Mouse (Mus musculus): Measurements from ENCODE around the gene Cbfa2t2.

The Cbfa2t2 gene

GRCm38 (mm10) chr2:154475062-154475349 lies 38.7 kb downstream of the Cbfa2t2 start:
- no peak for DNase-seq

GRCm38 (mm10) chr2:154475861-154476260 lies 39.6 kb downstream of the Cbfa2t2 start:
- DNase-seq, result no peak

- no peak for DNase-seq
Measured at GRCm38 (mm10) chr2:154477028-154477427, 40.7 kb downstream of the Cbfa2t2 start.

GRCm38 (mm10) chr2:154491788-154492187 lies 55.5 kb downstream of the Cbfa2t2 start:
- no peak for DNase-seq

- DNase-seq, result peak; percentile 20
Measured at GRCm38 (mm10) chr2:154493559-154493958, 57.3 kb downstream of the Cbfa2t2 start.

- no peak for DNase-seq
Measured at GRCm38 (mm10) chr2:154495021-154495420, 58.7 kb downstream of the Cbfa2t2 start.

GRCm38 (mm10) chr2:154498571-154498970 lies 62.3 kb downstream of the Cbfa2t2 start:
- no peak for DNase-seq

- DNase-seq, result no peak
Measured at GRCm38 (mm10) chr2:154499717-154500247, 63.5 kb downstream of the Cbfa2t2 start.

GRCm38 (mm10) chr2:154500758-154501157 lies 64.5 kb downstream of the Cbfa2t2 start:
- no peak for DNase-seq

GRCm38 (mm10) chr2:154507076-154507475 lies 70.8 kb downstream of the Cbfa2t2 start:
- DNase-seq, result no peak

- DNase-seq, result peak; percentile 36
Measured at GRCm38 (mm10) chr2:154507566-154508283, 71.4 kb downstream of the Cbfa2t2 start.

GRCm38 (mm10) chr2:154508450-154508849 lies 72.2 kb downstream of the Cbfa2t2 start:
- DNase-seq, result no peak

GRCm38 (mm10) chr2:154510141-154510540 lies 73.9 kb downstream of the Cbfa2t2 start:
- DNase-seq, result no peak

- no peak for DNase-seq
Measured at GRCm38 (mm10) chr2:154516944-154517343, 80.7 kb downstream of the Cbfa2t2 start.

GRCm38 (mm10) chr2:154517424-154517823 lies 81.1 kb downstream of the Cbfa2t2 start:
- DNase-seq, result no peak

GRCm38 (mm10) chr2:154521449-154521848 lies 85.2 kb downstream of the Cbfa2t2 start:
- DNase-seq, result no peak

- no peak for DNase-seq
Measured at GRCm38 (mm10) chr2:154522334-154522733, 86.1 kb downstream of the Cbfa2t2 start.

- DNase-seq, result no peak
Measured at GRCm38 (mm10) chr2:154525285-154525684, 89.0 kb downstream of the Cbfa2t2 start.

GRCm38 (mm10) chr2:154526531-154526930 lies 90.2 kb downstream of the Cbfa2t2 start:
- no peak for DNase-seq

- DNase-seq, result no peak
Measured at GRCm38 (mm10) chr2:154532888-154533287, 96.6 kb downstream of the Cbfa2t2 start.

GRCm38 (mm10) chr2:154534704-154535270 lies 98.5 kb downstream of the Cbfa2t2 start:
- DNase-seq, result no peak

GRCm38 (mm10) chr2:154538310-154538709 lies 102.0 kb downstream of the Cbfa2t2 start:
- no peak for DNase-seq

GRCm38 (mm10) chr2:154538710-154539109 lies 102.4 kb downstream of the Cbfa2t2 start:
- no peak for DNase-seq

GRCm38 (mm10) chr2:154539720-154540119 lies 103.4 kb downstream of the Cbfa2t2 start:
- DNase-seq, result peak; percentile 50

GRCm38 (mm10) chr2:154541630-154542029 lies 105.3 kb downstream of the Cbfa2t2 start:
- DNase-seq, result no peak
